Mouse (Mus musculus) liver, embryonic 11.5 days (tissue): ENCODE measurements at regions not wholly inside any gene's neighbourhood (a gene's known extent, or its start where the extent isn't known, plus 50 kb on each side); places are given as distances from the start of the nearest gene placed in this dataset.
"Not testable (repeated sequence)": the region's sequence is repeated elsewhere in the genome, so short reads cannot be mapped to it uniquely, and the experiment has no call there.

Experiments used
- ATAC-seq: fragments of 200-750 bp; cut with Nextera tagmentation; replicated peaks from 2 replicates; pipeline ENCODE4 v1.8.0; 2017; ENCODE audit warnings: moderate number of reproducible peaks, mild to moderate bottlenecking, moderate TSS enrichment, moderate library complexity; ENCODE audit not compliant: low FRiP score
- DNase-seq: peaks from one replicate; pipeline ENCODE4 v3.0.0-alpha.2; 2017; ENCODE audit warnings: low spot score
- H3K27ac ChIP-seq: fragments of 300-500 bp; sonication (generic); 2 replicates; pipeline ENCODE4 v1.5.1; 2014; ENCODE audit warnings: mild to moderate bottlenecking, low read depth, low read length, control low read depth
- H3K27me3 ChIP-seq: fragments of 300-500 bp; sonication (generic); replicated peaks from 2 replicates; pipeline ENCODE4 v1.6.1; 2014; ENCODE audit warnings: low read length, mixed read lengths; ENCODE audit not compliant: control insufficient read depth, insufficient read depth
- H3K36me3 ChIP-seq: fragments of 300-500 bp; sonication (generic); 2 replicates; pipeline ENCODE4 v1.6.1; 2014; ENCODE audit warnings: mild to moderate bottlenecking, low read length, moderate library complexity, mixed read lengths; ENCODE audit not compliant: control insufficient read depth, insufficient read depth
- H3K4me1 ChIP-seq: fragments of 300-500 bp; sonication (generic); replicated peaks from 2 replicates; pipeline ENCODE4 v1.6.1; 2014; ENCODE audit warnings: low read length, mixed read lengths; ENCODE audit not compliant: control insufficient read depth, insufficient read depth
- H3K4me2 ChIP-seq: fragments of 300-500 bp; sonication (generic); 2 replicates; pipeline ENCODE4 v1.6.1; 2014; ENCODE audit warnings: mild to moderate bottlenecking, control low read depth, moderate library complexity
- H3K4me3 ChIP-seq: fragments of 300-500 bp; sonication (generic); 2 replicates; pipeline ENCODE4 v1.5.1; 2014; ENCODE audit warnings: low read depth, low read length, control low read depth
- H3K9ac ChIP-seq: fragments of 300-500 bp; sonication (generic); 2 replicates; pipeline ENCODE4 v1.6.1; 2014; ENCODE audit warnings: low read depth, low read length, control low read depth
- H3K9me3 ChIP-seq: fragments of 300-500 bp; sonication (generic); 2 replicates; pipeline ENCODE4 v1.6.1; 2016; ENCODE audit warnings: low read length, inconsistent platforms, mixed read lengths; ENCODE audit not compliant: control insufficient read depth
- WGBS: fragments of 180-500 bp; shearing (Covaris S2); extraction: QIAGEN DNeasy Blood & Tissue Kit; methylation state at CpG from one replicate; pipeline ENCODE4 v1.1.7; 2014; 5-methylcytosine and 5-hydroxymethylcytosine counted together

DNA sequence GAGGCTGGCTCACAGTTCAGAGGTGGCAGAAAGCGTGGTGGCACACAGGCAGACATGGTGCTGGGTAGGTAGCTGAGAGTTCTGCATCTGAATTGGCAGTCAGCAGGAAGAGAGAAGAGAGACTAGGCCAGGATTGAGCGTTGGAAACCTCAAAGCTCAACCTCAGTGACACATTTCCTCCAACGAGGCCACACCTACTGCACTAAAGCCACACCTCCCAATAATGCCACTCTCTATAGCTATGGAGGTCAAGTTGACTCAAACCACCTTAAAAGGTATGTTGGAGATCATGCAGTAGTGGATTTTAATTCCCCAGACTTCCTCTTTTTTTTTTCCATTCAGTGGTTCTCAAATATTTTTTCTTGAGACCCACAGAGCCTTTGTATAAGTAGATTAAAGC is 57.1 kb downstream of the Ccdc54 start:
- DNase-seq (no peak), ATAC-seq (no peak)
- Histone ChIP-seq H3K4me1 (no peaks in the 10 kb centered on the region), H3K27ac (no peak overlapping the region), H3K27me3 (no peaks in the 10 kb centered on the region), H3K9me3 (no peaks in the 10 kb centered on the region), H3K4me2 (no peak overlapping the region), H3K4me3 (no peak overlapping the region), H3K36me3 (no peaks in the 10 kb centered on the region), H3K9ac (no peak overlapping the region)
- 62% methylated on average over 3 of the region's 3 CpGs for WGBS

DNA sequence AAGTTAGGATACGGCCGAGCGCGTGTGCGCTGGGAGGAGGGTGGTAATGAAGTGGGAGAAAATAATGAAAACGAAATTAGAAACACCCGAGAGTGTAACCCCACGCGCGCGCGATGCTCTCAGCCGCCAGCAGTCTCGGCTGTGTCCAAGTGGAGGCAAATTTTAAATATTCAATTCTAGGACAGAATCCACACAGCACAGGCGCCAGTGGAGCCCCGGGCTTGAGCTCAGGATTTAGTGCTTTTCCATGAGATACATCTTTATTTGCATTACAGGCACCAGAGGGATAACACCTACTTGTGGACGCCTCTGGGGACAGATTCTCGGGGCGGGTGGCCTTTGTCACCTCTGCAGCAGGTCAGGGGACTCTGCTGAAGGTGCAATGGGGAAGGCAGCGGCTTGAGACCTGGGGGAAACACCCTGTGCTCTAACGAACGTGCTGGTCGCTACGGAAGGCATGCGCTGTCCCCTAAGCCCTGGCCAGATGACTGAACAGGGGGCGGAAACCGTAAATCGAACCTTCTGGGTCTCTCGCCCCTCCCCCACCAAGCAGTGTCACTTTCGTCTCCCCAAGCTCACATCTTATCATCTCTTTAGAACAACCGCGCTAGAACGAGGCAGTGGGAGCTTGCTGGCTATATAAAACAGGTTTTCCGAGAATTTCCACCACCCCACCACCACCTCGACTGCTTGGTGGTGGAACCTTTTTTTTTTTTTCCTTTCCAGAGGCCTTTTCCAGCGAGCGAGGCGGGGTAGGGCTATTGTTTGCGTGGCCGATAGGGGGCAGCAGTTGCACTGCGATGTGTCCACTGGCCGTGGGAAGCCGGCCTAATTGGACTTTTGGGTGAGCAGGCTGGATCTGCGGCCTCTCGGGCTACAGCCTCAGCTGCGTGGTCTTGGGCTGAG is 61.2 kb downstream of the Ccdc54 start:
- Histone ChIP-seq H3K9me3 (no peaks in the 10 kb centered on the region), H3K4me3 (peak overlapping the region; percentile 64), H3K4me2 (peak overlapping the region; percentile 89), H3K27me3 (peaks cover 3% of the 10 kb centered on the region; the same call in 1 of the 2 replicates), H3K27ac (peak overlapping the region; percentile 77), H3K9ac (peak overlapping the region; percentile 68), H3K36me3 (no peaks in the 10 kb centered on the region), H3K4me1 (no peaks in the 10 kb centered on the region)
- DNase-seq (peak; percentile 84), ATAC-seq (peak; percentile 37)
- under 1% methylated on average over 46 of the region's 46 CpGs for WGBS

DNA sequence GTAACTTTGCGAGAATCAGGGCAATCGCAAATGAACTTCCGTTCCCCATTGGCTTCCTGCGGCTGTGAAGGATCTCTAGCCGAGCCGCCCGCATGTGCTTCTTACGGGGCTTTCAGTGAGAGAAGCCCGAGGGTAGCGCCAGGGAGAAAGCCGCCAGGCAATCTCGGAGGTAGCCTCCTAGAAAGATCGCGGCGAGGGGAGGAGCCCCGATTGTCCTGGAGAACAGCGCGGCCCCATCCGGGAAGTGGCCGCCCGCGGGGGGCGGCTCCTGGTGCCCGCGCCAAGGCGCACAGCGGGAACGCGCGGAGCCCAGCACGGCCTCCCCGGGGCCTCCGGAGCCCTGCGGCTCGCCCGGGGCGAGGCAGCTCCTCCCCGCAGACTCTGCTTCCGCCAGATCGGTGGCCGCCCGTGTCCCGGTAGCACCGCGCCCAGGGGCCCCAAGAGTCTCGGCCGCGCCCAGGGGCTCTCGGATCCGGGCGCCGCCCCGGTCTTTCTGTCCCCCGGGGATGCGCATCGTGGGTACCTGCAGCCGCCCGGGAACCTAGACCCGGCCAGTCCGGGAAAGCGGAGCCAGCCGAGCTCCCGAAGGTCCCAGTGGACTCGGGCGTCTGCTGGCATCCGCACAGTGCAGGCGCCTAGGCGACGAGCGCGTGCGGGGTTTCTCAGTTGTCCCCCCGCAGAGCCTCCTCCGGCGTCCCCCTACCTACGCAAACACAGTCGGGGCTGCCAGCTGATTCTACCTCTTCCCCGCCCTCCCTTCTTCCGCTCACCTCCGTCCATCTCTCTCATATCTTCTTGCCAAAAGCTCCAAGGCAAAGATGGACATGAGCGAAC is 62.1 kb downstream of the Ccdc54 start:
- peak; percentile 74 for DNase-seq
- peak overlapping the region; percentile 89 for H3K4me2 ChIP-seq
- peak overlapping the region; percentile 77 for H3K27ac ChIP-seq
- peak overlapping the region; percentile 64 for H3K4me3 ChIP-seq
- peak; percentile 78 for ATAC-seq
- H3K27me3 ChIP-seq, result peaks cover 3% of the 10 kb centered on the region; the same call in 1 of the 2 replicates
- H3K36me3 ChIP-seq, result no peaks in the 10 kb centered on the region
- under 1% methylated on average over 70 of the region's 81 CpGs for WGBS
- H3K9me3 ChIP-seq, result no peaks in the 10 kb centered on the region
- no peaks in the 10 kb centered on the region for H3K4me1 ChIP-seq
- H3K9ac ChIP-seq, result peak overlapping the region; percentile 68

DNA sequence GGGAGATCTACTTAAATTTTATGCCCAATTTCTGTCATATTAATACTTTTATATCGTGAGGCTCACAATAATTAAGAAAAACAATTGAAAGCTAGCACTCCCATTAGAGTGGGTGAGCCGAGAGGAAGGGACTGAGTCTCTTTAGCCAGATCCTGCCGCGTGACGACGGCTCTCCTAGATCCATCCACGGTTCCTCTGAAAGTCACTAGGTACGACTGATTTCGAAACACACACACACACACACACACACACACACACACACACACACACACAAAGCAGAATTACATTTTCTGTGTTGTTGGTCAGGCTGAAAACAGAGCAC is 62.6 kb downstream of the Ccdc54 start:
- DNase-seq (no peak), ATAC-seq (no peak)
- H3K9me3 ChIP-seq, result no peaks in the 10 kb centered on the region
- no peaks in the 10 kb centered on the region for H3K36me3 ChIP-seq
- peak overlapping the region; percentile 77; the same call in 1 of the 2 replicates for H3K27ac ChIP-seq
- peak overlapping the region; percentile 64 for H3K4me3 ChIP-seq
- peak overlapping the region; percentile 68 for H3K9ac ChIP-seq
- H3K4me2 ChIP-seq, result peak overlapping the region; percentile 89
- peaks cover 3% of the 10 kb centered on the region; the same call in 1 of the 2 replicates for H3K27me3 ChIP-seq
- H3K4me1 ChIP-seq, result no peaks in the 10 kb centered on the region
- WGBS, result 1% methylated on average over 9 of the region's 9 CpGs

DNA sequence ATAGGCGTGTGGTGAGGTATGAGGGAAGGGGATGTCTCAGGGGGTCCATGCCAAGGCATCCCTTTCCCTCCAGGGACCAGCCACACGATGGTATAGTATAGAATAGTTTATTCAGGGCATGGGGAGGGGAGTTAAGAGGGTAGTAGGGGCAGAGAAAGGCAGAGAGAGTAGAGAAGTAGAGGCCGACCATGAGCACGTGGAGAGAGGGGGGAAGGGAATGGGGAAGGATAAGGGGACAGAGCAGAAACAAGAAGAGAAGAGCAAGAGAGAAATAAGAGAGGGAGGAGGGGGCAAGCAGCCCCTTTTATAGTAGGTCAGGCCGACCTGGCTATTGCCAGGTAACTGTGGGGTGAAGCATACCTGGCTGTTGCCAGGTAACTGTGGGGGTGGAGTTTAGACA is 64.0 kb downstream of the Ccdc54 start:
- H3K9ac ChIP-seq, H3K36me3 ChIP-seq, H3K9me3 ChIP-seq, H3K4me1 ChIP-seq, H3K4me3 ChIP-seq, H3K27ac ChIP-seq, DNase-seq, H3K27me3 ChIP-seq, H3K4me2 ChIP-seq, ATAC-seq: not testable (repeated sequence)
- 74% methylated on average over 5 of the region's 5 CpGs for whole genome bisulfite sequencing

DNA sequence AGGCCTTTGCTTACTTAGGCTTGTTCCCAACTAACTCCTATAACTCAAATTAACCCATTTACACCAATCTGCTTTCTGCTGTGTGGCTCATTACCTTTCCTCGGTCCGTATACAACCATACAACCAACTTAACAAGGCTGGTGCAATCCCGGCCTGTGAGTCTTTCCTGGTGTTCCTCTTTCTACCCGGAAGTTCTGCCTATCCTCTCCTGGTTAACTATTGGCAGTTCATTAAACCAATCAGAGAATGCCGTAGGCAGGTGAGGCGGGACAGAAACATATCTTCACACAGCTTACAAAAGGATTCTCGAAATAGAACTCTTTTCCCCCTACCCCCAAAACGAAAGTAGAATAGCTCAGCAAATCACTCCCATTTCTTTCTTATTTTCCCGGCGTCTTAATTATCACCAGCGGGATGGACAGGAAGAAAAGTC is 65.0 kb downstream of the Ccdc54 start:
- no peaks in the 10 kb centered on the region for H3K9me3 ChIP-seq
- H3K4me1 ChIP-seq, result no peaks in the 10 kb centered on the region
- ATAC-seq (no peak), DNase-seq (no peak)
- H3K27ac ChIP-seq, result no peak overlapping the region
- H3K4me3 ChIP-seq, result no peak overlapping the region
- H3K4me2 ChIP-seq, result no peak overlapping the region
- no peaks in the 10 kb centered on the region for H3K36me3 ChIP-seq
- 82% methylated on average over 11 of the region's 11 CpGs for WGBS
- peaks cover 3% of the 10 kb centered on the region; the same call in 1 of the 2 replicates for H3K27me3 ChIP-seq
- H3K9ac ChIP-seq, result no peak overlapping the region

DNA sequence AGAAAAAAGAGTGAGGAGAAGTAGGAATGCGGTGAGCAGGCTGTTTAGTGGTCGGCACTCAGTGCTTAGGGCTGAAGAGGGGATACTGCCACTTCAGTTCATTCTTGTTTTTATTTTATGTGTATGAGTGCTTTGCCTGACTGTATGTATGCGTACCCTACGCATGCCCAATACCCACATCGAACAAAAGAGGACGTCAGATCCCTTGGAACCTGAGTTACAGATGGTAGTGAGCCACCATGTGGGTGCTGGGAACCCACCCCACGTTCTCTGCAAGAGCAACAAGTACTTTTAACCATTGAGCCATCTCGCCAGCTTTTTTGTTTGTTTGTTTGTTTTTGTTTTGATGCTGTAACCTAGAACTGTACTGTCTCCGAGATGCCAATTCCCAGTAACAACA is 65.5 kb downstream of the Ccdc54 start:
- DNase-seq (no peak), ATAC-seq (no peak)
- no peak overlapping the region for H3K4me2 ChIP-seq
- H3K9ac ChIP-seq, result no peak overlapping the region
- H3K9me3 ChIP-seq, result no peaks in the 10 kb centered on the region
- peaks cover 3% of the 10 kb centered on the region; the same call in 1 of the 2 replicates for H3K27me3 ChIP-seq
- no peak overlapping the region for H3K27ac ChIP-seq
- H3K4me3 ChIP-seq, result no peak overlapping the region
- H3K36me3 ChIP-seq, result no peaks in the 10 kb centered on the region
- 90% methylated on average over 9 of the region's 9 CpGs for WGBS
- no peaks in the 10 kb centered on the region for H3K4me1 ChIP-seq

DNA sequence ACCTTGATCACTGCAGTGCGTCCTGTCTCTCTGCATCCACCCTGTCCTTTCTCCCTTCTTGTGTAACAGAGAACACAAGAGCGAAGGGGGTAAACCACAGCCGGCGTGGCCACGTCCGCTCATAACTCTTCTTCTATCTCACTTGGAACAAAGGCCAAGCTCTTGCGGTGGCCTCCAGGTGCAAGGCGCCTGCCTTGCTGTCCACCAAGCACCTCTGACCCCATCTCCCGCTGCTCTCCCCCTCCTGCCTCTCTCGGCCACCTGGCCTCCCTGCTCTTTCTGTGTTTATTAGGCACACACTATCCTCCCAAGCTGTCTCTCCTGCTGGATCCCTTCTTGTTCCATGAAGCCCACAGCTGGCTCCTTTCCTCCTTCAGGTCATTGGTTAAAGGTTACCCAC is 71.3 kb downstream of the Ccdc54 start:
- Histone ChIP-seq H3K4me3 (no peak overlapping the region), H3K36me3 (no peaks in the 10 kb centered on the region), H3K9me3 (no peaks in the 10 kb centered on the region), H3K27ac (no peak overlapping the region), H3K9ac (no peak overlapping the region), H3K4me1 (no peaks in the 10 kb centered on the region), H3K27me3 (no peaks in the 10 kb centered on the region), H3K4me2 (no peak overlapping the region)
- DNase-seq (no peak), ATAC-seq (no peak)
- WGBS, result 71% methylated on average over 10 of the region's 10 CpGs
